Mouse (Mus musculus) thymus, postnatal 36 days (tissue): ENCODE measurements around the gene Acsl4.
A peak's percentile ranks its signal among the peaks of the same experiment; 100 is the strongest.

Experiments
- DNase-seq, 2 experiments: peaks; one replicate each; pipeline ENCODE4 v3.0.0; 2022; ENCODE audit warnings: mixed read lengths in 2 of 2

The Acsl4 gene

DNA sequence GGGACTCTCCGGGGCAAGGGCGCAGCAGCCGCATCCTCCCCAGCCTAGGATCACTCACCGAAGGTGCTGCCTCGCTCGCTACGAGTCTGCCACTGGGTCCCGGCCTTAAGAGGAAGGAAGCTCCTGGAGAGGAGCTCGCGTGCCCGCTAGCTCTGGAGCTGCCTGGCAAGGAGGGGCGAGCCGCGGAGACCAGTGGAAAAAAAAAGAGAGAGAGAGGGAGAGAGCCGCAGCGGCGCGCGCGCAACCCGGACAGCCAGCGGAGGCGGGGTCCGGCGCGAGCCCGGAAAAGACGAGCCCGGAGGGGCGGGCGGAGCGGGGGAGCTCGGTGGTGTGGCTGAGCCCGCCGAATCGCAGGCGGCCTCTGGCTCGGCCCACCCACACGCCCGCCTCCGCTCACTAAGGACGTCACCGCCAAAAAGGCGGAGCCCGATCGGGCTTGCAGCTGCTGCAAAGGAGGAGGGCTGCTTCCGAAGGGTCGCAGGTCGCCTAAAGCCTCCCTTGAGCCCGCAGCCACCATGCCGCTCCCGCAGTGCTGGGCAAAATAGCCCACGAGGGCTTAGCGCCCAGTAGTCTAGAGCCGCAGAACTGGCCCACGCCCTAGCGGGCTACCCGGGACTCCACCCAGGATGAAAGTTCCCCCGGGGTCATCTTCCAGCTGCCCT is at the start of gene Acsl4:
Gene Acsl4, minus strand, starts transcription at position 289 of the 662 bp plus-strand sequence.
- DNase-seq, result peak; percentile 88 to 93

DNA sequence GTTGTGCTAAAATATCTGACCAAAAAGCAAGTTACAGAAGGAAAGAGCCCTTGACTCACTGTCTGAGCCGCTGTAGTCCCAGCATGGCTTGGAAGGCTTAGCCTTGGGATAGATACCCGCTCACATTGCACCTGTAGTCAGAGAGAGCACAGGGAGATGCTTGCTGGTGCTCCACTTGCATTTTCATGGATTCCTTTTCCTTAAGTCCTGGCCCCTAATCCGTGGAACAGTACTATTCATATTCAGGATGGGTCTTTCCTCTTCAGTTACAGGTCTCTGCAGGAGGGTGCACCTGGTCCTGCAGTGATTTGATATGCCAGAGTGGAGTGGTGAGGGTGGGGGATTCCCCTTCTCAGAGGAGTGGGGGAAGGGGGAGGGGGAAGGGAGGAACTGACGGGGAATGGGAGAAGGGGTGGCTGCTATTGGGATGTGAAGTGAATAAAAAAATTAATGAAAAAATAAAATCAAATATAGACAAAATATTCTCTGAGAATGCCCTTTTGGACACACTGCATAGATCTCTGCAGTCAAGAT is 47.7 kb upstream of the Acsl4 start:
- DNase-seq, result no peak

DNA sequence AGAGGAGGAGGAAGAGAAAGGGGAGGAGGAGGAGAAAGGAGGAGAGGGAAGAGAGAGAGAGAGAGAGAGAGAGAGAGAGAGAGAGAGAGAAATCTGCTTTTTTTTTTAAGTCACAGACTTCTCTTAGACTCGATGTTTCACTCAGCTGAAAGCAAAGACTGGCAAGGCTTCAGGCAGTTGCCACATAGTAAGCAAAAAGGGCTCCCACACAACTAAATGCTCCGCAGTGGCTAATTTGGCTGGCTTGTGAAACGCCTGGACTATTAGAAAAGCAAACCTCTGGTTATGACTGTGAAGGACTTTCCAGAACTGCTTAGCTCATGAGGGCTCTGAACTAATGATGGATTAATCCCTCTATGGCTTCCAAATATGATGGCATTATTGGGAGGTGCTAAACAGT is 42.5 kb upstream of the Acsl4 start:
- no peak for DNase-seq

DNA sequence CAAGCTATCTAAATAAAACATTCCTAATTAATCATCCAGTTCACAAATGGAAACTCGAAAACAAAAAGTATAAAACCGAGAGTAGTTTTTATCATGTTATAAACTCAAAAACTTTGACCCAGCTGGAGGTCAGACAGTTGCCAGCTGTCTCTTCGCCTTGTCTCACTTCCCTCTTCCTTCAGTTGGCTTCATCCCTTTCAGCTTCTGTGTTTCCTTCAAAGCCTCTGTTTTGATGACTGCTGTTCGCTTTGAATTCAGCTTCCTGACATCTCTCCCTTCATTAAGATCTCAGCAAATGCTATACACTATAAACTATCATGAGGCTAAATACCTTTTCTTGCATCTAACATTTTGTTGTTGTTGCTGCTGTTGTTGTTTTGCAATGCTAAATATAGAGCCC is 36.8 kb upstream of the Acsl4 start:
- DNase-seq, result no peak

DNA sequence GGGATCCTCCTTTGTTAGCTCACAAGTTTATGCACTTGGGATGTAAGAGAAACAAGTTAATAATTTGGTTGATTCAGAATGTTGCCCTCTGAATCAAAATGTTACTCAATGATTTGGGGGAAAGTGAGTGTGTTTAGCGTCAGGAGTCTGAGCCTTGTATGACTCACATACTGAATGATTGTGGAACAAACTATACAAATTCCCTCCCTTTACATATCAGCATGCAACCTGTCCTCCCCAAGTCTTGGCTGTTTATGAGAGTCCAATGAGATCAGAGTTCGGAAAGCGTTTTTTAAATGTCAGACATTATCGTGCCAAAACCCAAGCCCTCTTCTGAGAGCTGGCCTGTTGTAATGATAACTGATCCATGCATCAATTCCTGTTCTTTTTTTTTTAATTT is 36.3 kb upstream of the Acsl4 start:
- DNase-seq, result no peak

DNA sequence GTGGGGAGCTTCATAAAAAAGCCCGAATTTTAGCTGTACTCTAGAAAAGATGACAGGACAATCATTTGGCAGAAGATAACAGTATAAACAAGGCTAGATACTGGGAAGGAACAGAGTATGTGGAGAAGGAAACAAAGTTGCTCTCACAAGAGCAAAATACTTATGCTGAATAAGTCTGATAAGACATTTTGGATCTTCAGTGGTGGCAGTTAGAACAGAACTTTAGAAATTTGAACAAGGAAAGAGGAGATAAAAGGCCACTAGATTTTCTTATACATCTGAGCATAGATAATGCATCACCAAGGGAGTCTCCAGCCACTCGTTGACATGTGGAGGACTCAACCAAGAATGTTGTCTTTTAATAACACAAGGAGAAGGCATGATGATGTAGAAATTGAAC is 23.5 kb upstream of the Acsl4 start:
- DNase-seq, result no peak

DNA sequence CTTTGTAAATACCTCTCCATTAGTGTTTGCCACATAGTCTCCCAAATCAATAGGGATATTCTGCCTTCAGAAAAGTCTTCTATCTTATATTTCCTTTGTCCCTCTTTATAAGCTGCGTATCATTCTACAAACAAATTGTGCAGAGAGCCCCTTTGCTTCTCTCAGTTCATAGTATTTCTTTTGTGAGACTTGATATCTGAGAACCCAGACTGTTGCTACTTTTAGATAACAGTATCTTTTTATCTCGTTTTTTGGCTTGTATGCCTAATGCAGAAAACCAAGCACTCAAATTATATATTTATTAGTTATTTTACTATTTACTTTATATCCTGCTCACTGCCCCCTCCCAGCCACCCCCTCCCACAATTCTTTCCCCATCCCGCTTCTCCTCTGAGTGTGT is 19.7 kb upstream of the Acsl4 start:
- no peak for DNase-seq

DNA sequence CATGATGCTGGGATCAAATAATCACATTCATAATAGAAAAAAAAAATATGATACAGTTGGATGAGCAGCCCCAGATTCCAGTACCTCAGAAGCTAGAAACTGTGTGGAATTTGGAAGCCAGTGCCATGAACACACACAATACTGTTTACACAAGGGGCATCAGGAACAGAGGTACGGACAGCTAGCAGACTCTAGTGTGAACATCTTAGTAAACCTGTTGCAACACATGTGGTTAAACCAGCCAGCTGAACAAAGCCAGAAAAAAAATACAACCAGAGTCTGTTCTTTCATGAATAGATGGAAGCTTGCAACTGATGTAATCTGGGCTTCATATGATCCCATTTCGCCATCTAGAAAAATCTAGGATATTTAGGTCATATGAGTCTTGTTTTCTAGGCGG is 19.0 kb upstream of the Acsl4 start:
- DNase-seq, result no peak

DNA sequence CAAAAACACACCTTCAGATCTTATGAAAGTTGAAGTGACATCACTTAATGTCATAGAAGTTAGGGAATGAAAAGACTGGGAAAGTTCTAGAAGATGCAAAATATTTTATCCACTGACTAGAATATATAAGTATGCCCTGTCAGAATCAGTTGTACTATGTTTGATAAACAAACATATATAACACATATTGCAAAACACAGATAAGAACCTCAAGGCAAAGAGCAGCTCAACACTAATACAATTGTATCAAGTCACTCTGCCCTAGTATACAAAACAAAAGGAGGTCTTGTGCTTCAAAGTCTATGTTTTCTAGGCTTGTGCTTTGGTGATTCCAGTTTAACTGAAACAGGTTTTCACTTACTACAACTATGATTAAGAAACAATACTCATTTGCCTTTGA is 12.8 kb upstream of the Acsl4 start:
- DNase-seq, result no peak

DNA sequence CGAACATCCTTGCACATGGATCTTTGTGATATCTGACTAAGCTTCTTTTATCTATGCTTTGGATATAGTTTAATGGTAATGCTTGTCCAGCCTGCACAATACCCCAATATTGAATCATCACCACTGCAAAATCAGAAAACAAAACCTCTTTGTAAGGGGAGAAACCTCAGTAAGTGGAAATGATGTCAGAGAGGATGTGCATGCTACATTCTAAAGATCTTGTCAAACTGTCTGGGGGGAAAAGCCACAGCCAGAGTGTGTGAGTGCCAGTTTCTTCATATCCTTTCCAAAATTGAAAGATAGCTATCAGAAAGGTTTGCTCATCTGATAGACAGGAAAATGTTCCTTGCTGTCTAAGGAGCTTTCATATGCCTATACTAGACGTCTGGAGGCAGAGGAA is 8.3 kb upstream of the Acsl4 start:
- DNase-seq, result no peak

DNA sequence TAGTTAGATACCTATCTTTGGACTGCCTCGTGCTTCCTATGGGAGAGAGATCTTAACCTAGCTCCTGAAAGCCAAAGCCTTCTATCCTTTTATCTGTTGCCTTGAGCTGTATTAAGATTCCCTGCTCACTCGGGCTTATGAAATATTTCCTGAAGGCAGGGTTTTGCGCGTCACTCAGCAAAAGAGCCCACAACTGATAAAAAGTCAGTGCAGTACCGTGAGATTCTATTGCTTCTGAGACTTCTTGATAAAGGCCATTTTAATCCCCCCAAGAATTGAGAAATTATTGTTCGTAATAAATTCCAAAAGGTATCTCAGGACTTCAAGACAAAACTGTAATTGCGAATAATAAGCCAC is 552 bp upstream of the Acsl4 start:
- no peak for DNase-seq

DNA sequence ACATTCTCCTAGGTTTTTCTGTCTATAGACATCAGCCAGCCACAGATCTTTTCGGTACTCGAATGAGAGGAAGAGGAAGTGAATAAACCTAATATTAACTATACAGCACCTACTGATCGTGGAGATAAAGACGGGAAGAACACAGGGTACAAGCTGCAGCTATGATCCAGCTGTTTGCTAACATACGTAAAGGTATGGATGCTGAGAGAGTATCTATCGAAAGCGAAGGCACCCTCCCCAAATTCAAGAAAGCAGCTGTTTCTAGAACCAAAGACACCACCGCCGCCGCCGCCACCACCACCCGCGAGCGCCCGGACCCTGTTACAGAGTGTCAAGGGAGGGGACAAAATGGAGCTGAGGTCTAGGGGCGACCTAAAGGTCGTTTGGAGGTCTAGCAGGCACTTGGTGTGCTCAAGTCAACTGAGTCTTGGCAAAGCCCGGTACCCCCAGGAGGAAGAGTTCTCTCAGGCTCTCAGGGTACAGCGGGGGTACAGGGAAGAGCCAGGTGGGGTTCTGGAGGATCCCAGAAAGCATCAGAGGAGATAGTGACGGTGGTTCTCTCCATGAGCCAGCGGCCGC is 665 bp downstream of the Acsl4 start:
- DNase-seq, result peak; percentile 35 to 42

DNA sequence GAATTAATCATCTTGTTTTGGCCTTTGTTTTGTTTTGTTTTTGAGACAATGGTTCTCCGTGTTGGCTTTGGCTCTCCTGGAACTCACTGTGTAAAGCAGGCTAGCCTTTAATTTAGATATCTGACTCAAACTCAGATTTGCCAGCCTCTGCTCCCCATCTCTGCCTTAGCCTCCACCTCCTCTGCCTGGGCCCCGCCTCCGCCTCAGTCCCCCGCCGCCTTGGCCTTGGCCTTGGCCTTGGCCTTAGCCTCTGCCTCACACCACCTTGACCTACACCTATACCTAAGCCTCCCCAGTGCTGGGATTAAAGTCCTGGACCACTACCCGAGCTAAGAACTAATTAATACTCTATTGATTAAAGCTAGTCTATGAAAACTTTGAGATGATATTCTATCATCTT is 2.2 kb downstream of the Acsl4 start:
- no peak for DNase-seq

DNA sequence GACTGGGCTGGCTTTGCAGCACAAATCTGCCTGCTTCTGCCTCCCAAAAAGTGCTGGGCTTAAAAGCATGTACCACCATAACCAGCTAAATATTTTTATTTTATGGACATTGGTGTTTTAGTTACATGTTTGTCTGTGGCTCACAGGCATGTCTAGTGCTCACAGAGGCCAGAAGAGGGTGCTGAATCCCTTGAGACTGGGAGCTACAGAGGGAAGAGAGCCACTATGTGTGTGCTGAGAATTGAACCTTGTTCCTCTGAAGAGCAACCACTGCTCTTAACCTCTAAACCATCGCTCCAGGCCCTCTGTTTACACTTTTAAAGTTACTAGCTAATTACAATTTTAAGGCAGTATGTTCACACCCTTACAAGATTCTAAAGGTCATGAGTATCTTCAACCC is 2.7 kb downstream of the Acsl4 start:
- no peak for DNase-seq

DNA sequence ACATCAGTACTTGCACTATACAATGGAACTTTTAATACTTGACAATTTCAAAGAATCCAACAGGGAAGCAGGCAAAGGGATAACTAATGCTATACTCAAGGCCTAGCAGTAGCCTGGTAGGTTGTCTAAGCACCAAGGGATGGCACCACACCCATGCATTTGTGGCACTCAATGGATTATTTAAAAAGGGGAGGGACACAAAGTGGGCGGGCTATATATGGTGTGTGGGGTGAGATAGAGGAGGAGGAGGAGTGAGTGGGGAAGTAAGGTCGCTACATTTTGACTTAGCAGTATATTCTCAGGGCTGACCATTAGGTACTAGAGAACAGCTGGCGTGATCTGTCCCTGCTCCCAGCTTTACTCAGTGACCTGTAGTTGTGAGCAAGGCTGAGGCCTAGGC is 5.4 kb downstream of the Acsl4 start:
- DNase-seq, result no peak

DNA sequence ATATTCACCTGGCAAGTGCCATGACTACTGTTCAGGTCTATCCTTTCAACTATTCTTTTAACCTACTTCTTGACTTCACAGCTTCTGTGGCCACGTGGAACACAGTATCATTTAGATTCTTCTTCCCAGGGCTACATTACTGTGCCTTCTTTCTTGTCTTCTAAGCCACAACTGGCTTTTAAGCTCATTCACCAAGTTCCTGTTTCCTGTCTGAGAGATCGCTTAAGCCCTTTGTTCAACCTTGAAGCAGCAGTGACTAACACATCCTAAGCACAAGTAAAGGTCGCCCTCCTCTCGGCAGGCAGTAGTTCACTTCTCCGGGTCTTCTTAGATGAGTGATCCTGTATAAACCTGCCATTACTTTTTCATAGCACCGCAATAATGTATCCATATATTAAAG is 10.4 kb downstream of the Acsl4 start:
- DNase-seq, result peak; percentile 12 to 37

DNA sequence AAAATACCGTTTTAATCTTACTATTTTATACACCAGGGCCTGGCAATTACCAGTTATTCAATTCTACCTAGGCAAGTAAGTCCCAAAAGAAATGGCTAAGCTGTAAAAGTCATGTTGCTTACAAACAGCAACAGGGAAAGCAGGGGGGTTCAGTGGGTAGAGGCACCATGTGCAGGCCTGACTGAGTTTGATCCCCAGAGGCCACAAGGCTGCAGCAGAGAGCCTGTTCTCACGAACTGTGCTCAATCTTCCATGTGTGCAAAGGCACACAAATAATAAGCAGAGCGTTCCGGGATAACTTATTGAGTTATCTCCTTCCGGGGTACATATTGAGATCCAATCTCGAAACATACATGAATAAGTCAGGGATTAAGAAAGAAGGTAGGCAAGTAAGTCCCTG is 12.3 kb downstream of the Acsl4 start:
- DNase-seq, result peak in 1 of 2 experiments; percentile 30

DNA sequence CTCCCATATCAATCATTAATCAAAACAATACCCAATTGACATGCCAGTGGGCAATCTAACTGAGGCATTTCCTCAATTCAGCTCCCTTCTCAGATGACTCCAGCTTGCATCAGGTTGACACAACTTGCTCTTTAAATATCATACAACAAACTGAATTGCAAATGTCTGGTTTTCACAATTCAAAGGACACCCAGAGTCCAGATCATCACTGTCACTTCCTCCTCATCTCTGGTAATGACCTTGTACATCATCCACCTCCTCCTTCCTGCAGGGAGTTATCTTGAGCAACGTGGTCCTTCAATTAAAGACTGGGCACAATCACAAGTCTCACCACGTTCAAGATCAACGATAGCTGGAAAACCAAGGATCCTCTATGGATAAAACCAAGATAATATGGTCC is 13.0 kb downstream of the Acsl4 start:
- no peak for DNase-seq

DNA sequence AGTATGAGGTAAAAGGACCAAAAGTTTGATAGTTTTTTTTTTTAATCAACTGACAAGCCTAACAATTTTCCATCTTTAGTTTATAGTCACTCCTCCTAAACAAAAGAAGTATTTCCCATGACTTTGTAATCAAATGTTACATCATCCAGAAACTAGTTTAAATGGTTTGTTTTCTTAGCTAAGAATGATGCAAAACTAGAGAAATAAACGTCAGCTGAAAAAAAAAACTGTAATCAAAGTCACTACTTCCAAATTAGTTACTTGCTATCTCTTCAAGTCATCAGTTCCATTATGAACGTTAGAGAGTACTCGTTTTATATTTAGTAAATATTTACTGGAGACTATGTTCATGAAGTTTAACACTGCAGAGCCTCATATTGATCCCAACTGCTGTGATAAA is 13.6 kb downstream of the Acsl4 start:
- DNase-seq, result no peak

DNA sequence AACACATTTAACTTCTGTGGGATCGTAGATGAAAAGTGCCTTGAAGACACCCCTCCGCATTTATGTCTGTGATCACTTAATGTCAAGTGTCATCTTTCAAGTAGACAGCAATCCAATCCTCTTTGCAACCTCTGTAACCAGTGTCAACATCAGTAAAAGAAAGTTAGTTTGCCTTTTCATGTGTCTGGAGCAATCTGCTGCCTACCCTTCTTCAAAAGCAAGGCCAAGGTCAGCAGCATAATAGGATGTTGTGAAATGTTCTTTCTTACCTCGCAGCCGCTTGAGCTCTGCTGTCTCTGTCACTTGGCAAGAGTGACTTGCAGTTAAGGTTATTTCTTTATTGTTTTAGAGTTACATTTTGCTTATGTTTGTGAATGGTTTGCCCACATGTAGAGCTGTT is 14.8 kb downstream of the Acsl4 start:
- DNase-seq, result no peak

DNA sequence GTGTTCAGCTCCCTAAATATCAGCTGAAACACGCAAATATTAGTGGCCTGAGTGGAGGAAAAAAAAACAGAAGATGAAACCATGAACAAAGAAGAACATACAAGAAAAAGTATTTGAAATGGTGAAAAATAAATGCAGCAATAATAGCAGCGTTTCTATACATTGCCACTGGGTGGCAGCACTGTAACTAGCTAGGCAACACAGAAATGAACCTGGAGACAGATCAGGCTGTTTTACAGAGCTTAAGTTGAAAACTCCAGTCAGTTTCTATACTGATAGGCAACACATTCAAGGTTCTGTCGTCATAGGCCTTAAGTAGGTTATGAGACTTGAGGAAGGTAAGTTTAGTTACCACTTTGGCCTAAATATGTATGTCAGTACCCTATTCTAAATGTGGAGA is 17.9 kb downstream of the Acsl4 start:
- peak; percentile 19 to 23 for DNase-seq

DNA sequence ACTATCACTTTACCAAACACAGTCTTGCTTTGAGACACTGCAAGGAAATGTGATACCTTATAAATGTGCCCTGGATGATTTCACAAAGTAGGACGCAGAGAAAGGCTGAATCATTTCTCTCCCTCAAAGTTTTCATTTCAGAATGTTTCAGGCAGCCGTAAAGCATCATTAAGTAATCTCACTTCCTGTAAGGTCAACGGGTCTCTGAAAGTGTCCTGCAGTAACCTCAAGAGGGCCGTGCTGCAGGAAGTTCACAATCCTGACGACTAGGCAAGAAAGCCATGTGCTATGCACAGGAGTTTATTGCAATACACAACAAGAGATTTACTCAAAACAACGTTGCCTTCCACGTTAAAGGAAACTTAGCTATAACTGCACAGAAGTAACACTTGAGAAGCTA is 20.4 kb downstream of the Acsl4 start:
- no peak for DNase-seq

DNA sequence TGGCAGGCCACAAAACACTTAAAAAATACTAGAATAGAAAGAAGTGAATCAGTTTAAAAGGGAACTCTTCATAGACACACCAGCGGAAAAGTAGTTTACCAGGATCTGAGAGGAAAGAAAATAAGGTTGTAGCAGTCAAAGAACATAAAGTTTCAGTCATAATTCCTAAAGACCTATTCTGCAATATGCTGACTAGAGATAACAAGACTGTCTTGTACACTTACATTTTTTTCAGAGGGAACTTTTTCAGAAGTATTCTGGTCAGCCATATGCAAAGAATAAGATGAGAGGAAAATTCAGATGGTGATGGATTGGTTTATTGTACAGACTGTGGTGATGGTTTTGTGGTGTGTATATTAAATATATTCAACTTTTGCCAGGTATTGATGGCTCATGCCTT is 26.5 kb downstream of the Acsl4 start:
- no peak for DNase-seq

DNA sequence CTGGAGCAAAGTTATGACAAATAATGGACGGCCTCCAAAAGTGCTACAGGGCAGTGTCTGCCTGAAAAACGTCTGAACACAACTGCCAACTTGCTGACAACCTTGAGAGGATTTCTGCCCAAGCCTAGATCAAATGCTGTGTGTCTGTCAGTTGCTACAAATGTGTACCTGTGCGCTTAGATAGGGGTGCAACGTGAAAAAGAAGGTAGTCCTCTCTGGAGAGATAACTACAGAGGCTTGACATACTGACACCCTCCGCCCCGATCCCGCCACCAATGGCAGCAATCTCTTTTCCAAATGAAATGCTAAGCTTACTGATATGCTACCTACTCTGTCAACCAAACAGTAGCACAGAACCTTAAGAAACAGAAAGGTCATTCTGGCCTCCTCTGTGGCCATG is 31.3 kb downstream of the Acsl4 start:
- no peak for DNase-seq

DNA sequence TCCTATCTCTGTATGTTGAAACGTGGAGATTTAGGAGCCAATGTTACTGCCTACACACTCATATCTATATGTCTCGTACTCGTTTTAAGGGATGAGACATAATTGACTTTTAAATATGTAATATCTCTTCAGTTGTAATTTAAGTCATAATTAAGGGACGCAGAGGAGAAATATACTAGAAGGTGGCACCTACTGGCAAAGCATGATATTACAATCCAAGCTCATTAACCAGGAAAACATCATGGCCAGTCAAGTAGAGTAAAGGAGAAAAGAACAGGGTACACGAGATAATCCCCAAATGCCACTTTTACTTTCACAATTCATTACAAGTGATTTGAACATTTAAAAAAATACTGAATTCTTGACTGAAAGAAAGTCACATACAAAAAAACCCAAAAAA is 31.9 kb downstream of the Acsl4 start:
- no peak for DNase-seq
